Mouse (Mus musculus) MEL (cell line): Measurements from ENCODE around the gene Gm29427. TPM values are rescaled to one million over a fixed set of nuclear protein-coding genes. Genes with fewer than 3 reads are reported as not detected.

Source experiments
- DNase-seq: peaks from one replicate; pipeline ENCODE4 v3.0.0; 2011; ENCODE audit warnings: low read depth, low spot score
- H3K27ac ChIP-seq: 2 replicates; pipeline ENCODE4 v1.5.1; 2012; ENCODE audit warnings: low read depth, mild to moderate bottlenecking, control low read depth, low read length, moderate library complexity; ENCODE audit not compliant: control insufficient read depth
- H3K27me3 ChIP-seq, 2 experiments: fragments of 150-350 bp in 1 of 2; sonication (generic) in 1 of 2; 2 replicates each; pipeline ENCODE4 v1.6.1; 2012; ENCODE audit warnings: low read length in 2 of 2, mild to moderate bottlenecking in 2 of 2, improper control_type of control experiment in 1 of 2, moderate library complexity in 1 of 2; ENCODE audit not compliant: insufficient read depth in 2 of 2, control insufficient read depth in 1 of 2
- H3K36me3 ChIP-seq, 2 experiments: 2 replicates each; pipeline ENCODE4 v1.6.1; 2012 to 2014; ENCODE audit warnings: low read length in 2 of 2, improper control_type of control experiment in 1 of 2, inconsistent platforms in 1 of 2, mild to moderate bottlenecking in 1 of 2; ENCODE audit not compliant: insufficient read depth in 2 of 2, control insufficient read depth in 1 of 2
- H3K4me1 ChIP-seq, 2 experiments: fragments of 150-350 bp in 1 of 2; sonication (generic) in 1 of 2; 2 replicates each; pipeline ENCODE4 v1.6.1; 2012; ENCODE audit warnings: low read length in 2 of 2, improper control_type of control experiment in 1 of 2, mild to moderate bottlenecking in 1 of 2; ENCODE audit not compliant: insufficient read depth in 2 of 2, control insufficient read depth in 1 of 2
- H3K4me3 ChIP-seq, 2 experiments: fragments of 150-350 bp in 1 of 2; sonication (generic) in 1 of 2; 2 replicates each; pipeline ENCODE4 v1.5.1; 2012; ENCODE audit warnings: low read depth in 2 of 2, low read length in 2 of 2, mild to moderate bottlenecking in 2 of 2, moderate library complexity in 2 of 2, control low read depth in 1 of 2, improper control_type of control experiment in 1 of 2; ENCODE audit not compliant: control insufficient read depth in 1 of 2, insufficient read depth in 1 of 2
- H3K79me2 ChIP-seq: 2 replicates; pipeline ENCODE4 v1.6.1; 2012; ENCODE audit warnings: mild to moderate bottlenecking, low read length, moderate library complexity; ENCODE audit not compliant: control insufficient read depth, poor library complexity, insufficient read depth
- H3K9ac ChIP-seq: 2 replicates; pipeline ENCODE4 v1.6.1; 2012; ENCODE audit warnings: low read depth, mild to moderate bottlenecking, control low read depth, low read length, moderate library complexity; ENCODE audit not compliant: control insufficient read depth, poor library complexity, severe bottlenecking
- H3K9me3 ChIP-seq: fragments of 150-350 bp; sonication (generic); replicated peaks from 2 replicates; pipeline ENCODE4 v1.6.1; 2012; ENCODE audit warnings: mild to moderate bottlenecking, low read length, improper control_type of control experiment, moderate library complexity; ENCODE audit not compliant: insufficient read depth
- CHD1 ChIP-seq: IDR thresholded peaks from 2 replicates; pipeline ENCODE4 v1.6.1; 2012; ENCODE audit warnings: low read depth, mild to moderate bottlenecking, inconsistent platforms, low read length, improper control_type of control experiment
- CTCF ChIP-seq, 3 experiments: IDR thresholded peaks in 2 of 3; conservative IDR thresholded peaks in 1 of 3; 2 replicates each; pipeline ENCODE4 v1.5.1; 2011 to 2012; ENCODE audit warnings: low read length in 3 of 3, low read depth in 2 of 3, mild to moderate bottlenecking in 2 of 3, improper control_type of control experiment in 1 of 3, inconsistent platforms in 1 of 3, mixed read lengths in 1 of 3, moderate library complexity in 1 of 3; ENCODE audit not compliant: control insufficient read depth in 1 of 3, insufficient read depth in 1 of 3, poor library complexity in 1 of 3, severe bottlenecking in 1 of 3
- E2F4 ChIP-seq: IDR thresholded peaks from 2 replicates; pipeline ENCODE4 v1.6.1; 2011; ENCODE audit warnings: low read depth, low read length, improper control_type of control experiment, borderline replicate concordance
- ETS1 ChIP-seq: IDR thresholded peaks from 2 replicates; pipeline ENCODE4 v1.6.1; 2012; ENCODE audit warnings: low read depth, mild to moderate bottlenecking, inconsistent platforms, low read length, improper control_type of control experiment, moderate library complexity
- GABPA ChIP-seq: IDR thresholded peaks from 2 replicates; pipeline ENCODE4 v1.6.1; 2012; ENCODE audit warnings: low read depth, mild to moderate bottlenecking, inconsistent platforms, low read length, improper control_type of control experiment, moderate library complexity
- JUND ChIP-seq: IDR thresholded peaks from 2 replicates; pipeline ENCODE4 v1.6.1; 2011; ENCODE audit warnings: low read depth, mild to moderate bottlenecking, improper control_type of control experiment, low read length
- MAFK ChIP-seq: IDR thresholded peaks from 2 replicates; pipeline ENCODE4 v1.6.1; 2011; ENCODE audit warnings: low read depth, mild to moderate bottlenecking, low read length, improper control_type of control experiment, borderline replicate concordance
- NELFE ChIP-seq: IDR thresholded peaks from 2 replicates; pipeline ENCODE4 v1.6.1; 2011; ENCODE audit warnings: low read depth, low read length, improper control_type of control experiment
- NRF1 ChIP-seq: IDR thresholded peaks from 2 replicates; pipeline ENCODE4 v1.6.1; 2014; ENCODE audit warnings: low read depth, mild to moderate bottlenecking, inconsistent platforms, low read length, improper control_type of control experiment, moderate library complexity; ENCODE audit not compliant: poor library complexity, insufficient read depth, severe bottlenecking
- POLR2A ChIP-seq, 2 experiments: IDR thresholded peaks; 2 replicates each; pipeline ENCODE4 v1.6.1; 2011 to 2012; ENCODE audit warnings: low read length in 2 of 2, mild to moderate bottlenecking in 2 of 2, control low read depth in 1 of 2, improper control_type of control experiment in 1 of 2, low read depth in 1 of 2, moderate library complexity in 1 of 2; ENCODE audit not compliant: control insufficient read depth in 1 of 2, insufficient read depth in 1 of 2, poor library complexity in 1 of 2
- RAD21 ChIP-seq: IDR thresholded peaks from 2 replicates; pipeline ENCODE4 v1.6.1; 2011; ENCODE audit warnings: mild to moderate bottlenecking, low read depth, low read length, improper control_type of control experiment
- RCOR1 ChIP-seq: IDR thresholded peaks from 2 replicates; pipeline ENCODE4 v1.6.1; 2012; ENCODE audit warnings: low read depth, mild to moderate bottlenecking, inconsistent platforms, low read length, improper control_type of control experiment
- SIN3A ChIP-seq: IDR thresholded peaks from 2 replicates; pipeline ENCODE4 v1.6.1; 2012; ENCODE audit warnings: low read length, improper control_type of control experiment, inconsistent platforms
- SMC3 ChIP-seq: IDR thresholded peaks from 2 replicates; pipeline ENCODE4 v1.6.1; 2011; ENCODE audit warnings: low read depth, low read length, improper control_type of control experiment
- USF2 ChIP-seq, 2 experiments: IDR thresholded peaks; 2 replicates each; pipeline ENCODE4 v1.6.1; 2011 to 2012; ENCODE audit warnings: improper control_type of control experiment in 2 of 2, low read length in 2 of 2, borderline replicate concordance in 1 of 2, inconsistent platforms in 1 of 2, low read depth in 1 of 2, mild to moderate bottlenecking in 1 of 2; ENCODE audit not compliant: insufficient read depth in 1 of 2
- ZKSCAN1 ChIP-seq: IDR thresholded peaks from 2 replicates; pipeline ENCODE4 v1.6.1; 2012; ENCODE audit warnings: low read depth, mild to moderate bottlenecking, inconsistent platforms, low read length, improper control_type of control experiment, moderate library complexity
- polyA plus RNA-seq, 2 experiments: library from polyadenylated mRNA; stranded (reverse) in 1 of 2; unstranded in 1 of 2; fragments of >175 nt in 1 of 2; fragments of >200 nt in 1 of 2; gene quantifications; 2 replicates each; pipeline versions ENCODE4 v1.2.1 to v1.2.4; 2012; ENCODE audit warnings: low replicate concordance in 2 of 2, low read depth in 1 of 2; ENCODE audit not compliant: insufficient read length in 2 of 2, insufficient read depth in 1 of 2, missing spikeins in 1 of 2
- total RNA-seq: library from RNA; depleted of rRNA; stranded (reverse); fragments of 300-350 nt; gene quantifications from 2 replicates; pipeline ENCODE4 v1.2.3, GENCODE M21; 2012; rRNA removed

The Gm29427 gene
- total and polyA plus RNA-seq, 3 experiments: not detected

- H3K9ac ChIP-seq: no peak within 1 kb of the TSS
- no peaks in the 10 kb centered on the region for H3K36me3 ChIP-seq
- H3K27me3 ChIP-seq: peaks cover 2 to 13% of the 10 kb centered on the region in 2 experiments; a peak in 3 of 4 replicates
- no peak within 1 kb of the TSS for H3K4me3 ChIP-seq
- no peaks in the 10 kb centered on the region for H3K79me2 ChIP-seq
- no peaks in the 10 kb centered on the region for H3K4me1 ChIP-seq
- no peak within 1 kb of the TSS for H3K27ac ChIP-seq
- no peak for DNase-seq
- H3K9me3 ChIP-seq: no peaks in the 10 kb centered on the region
- TF ChIP-seq MAFK (no peak), GABPA (no peak), E2F4 (no peak), RCOR1 (no peak), POLR2A (IDR thresholded peaks at IDR 0.05; ENCODE audit: control insufficient read depth in 1 of 2, insufficient read depth in 1 of 2, low read depth in 1 of 2, low read length in 2 of 2, poor library complexity in 1 of 2) (no peak), RAD21 (no peak), CTCF (IDR thresholded peaks at IDR 0.05 in 2 of 3, conservative IDR thresholded peaks at IDR 0.05 in 1 of 3; ENCODE audit: control insufficient read depth in 1 of 3, insufficient read depth in 1 of 3, low read depth in 2 of 3, low read length in 3 of 3, poor library complexity in 1 of 3, severe bottlenecking in 1 of 3) (no peak), NELFE (no peak), JUND (no peak), SMC3 (no peak), ZKSCAN1 (no peak), ETS1 (no peak), NRF1 (no peak), CHD1 (no peak), SIN3A (no peak), USF2 (IDR thresholded peaks at IDR 0.05; ENCODE audit: borderline replicate concordance in 1 of 2, insufficient read depth in 1 of 2, low read depth in 1 of 2, low read length in 2 of 2) (no peak)
Measured at GRCm38 (mm10) chr1:130629521-130629920, 86.1 kb downstream of the Gm29427 start, which contains the start of gene Zp3r. TSS of gene Zp3r (minus strand) at chr1:130629621.

Other genes starting within 250 kb of the Gm29427 start
- not detected in 2 replicates for gene Zp3r, start 86.2 kb downstream of the Gm29427 start, total RNA-seq
- not detected for gene Zp3r, start 86.2 kb downstream of the Gm29427 start, polyA plus RNA-seq
- not detected in 2 replicates for gene C4bp, start 54.2 kb downstream of the Gm29427 start, total RNA-seq
- gene C4bp, start 54.2 kb downstream of the Gm29427 start, polyA plus RNA-seq: not detected
- 7.1 and 8.6 TPM in 2 replicates for gene Yod1, start 1.5 kb upstream of the Gm29427 start, total RNA-seq
- 1 to 10 TPM in 1 of 2 experiments, not detected in 1; 6.1 TPM for gene Yod1, start 1.5 kb upstream of the Gm29427 start, polyA plus RNA-seq
- gene Pfkfb2, start 13.5 kb upstream of the Gm29427 start, total RNA-seq: 11.3 and 13.6 TPM in 2 replicates
- gene Pfkfb2, start 13.5 kb upstream of the Gm29427 start, polyA plus RNA-seq: 10 to 100 TPM in 1 of 2 experiments, not detected in 1; 13.9 TPM
- 0.31 and 0.39 TPM in 2 replicates for gene AA986860, start 16.2 kb upstream of the Gm29427 start, total RNA-seq
- gene AA986860, start 16.2 kb upstream of the Gm29427 start, polyA plus RNA-seq: under 1 TPM in 1 of 2 experiments, not detected in 1; 0.58 TPM
- gene Fcamr, start 85.1 kb upstream of the Gm29427 start, total RNA-seq: not detected in 2 replicates
- gene Fcamr, start 85.1 kb upstream of the Gm29427 start, polyA plus RNA-seq: not detected
- gene Pigr, start 110.9 kb upstream of the Gm29427 start, total RNA-seq: not detected in 2 replicates
- not detected for gene Pigr, start 110.9 kb upstream of the Gm29427 start, polyA plus RNA-seq
- not detected in 2 replicates for gene Fcmr, start 149.9 kb upstream of the Gm29427 start, total RNA-seq
- not detected for gene Fcmr, start 149.9 kb upstream of the Gm29427 start, polyA plus RNA-seq
- not detected in 2 replicates for gene Il24, start 171.7 kb upstream of the Gm29427 start, total RNA-seq
- not detected for gene Il24, start 171.7 kb upstream of the Gm29427 start, polyA plus RNA-seq
- gene Il20, start 195.7 kb upstream of the Gm29427 start, total RNA-seq: not detected in 2 replicates
- not detected for gene Il20, start 195.7 kb upstream of the Gm29427 start, polyA plus RNA-seq
- gene Il19, start 224.3 kb upstream of the Gm29427 start, total RNA-seq: not detected in 2 replicates
- not detected for gene Il19, start 224.3 kb upstream of the Gm29427 start, polyA plus RNA-seq